Mouse (Mus musculus): ENCODE measurements at regions not wholly inside any gene's neighbourhood (a gene's known extent, or its start where the extent isn't known, plus 50 kb on each side); places are given as distances from the start of the nearest gene placed in this dataset.

- Histone ChIP-seq H3K9me3 (ENCODE audit: control insufficient read depth, low read length) (no peaks in the 10 kb centered on the region), H3K4me1 (replicated peaks; ENCODE audit: control insufficient read depth, insufficient read depth, low read length) (peaks cover 9% of the 10 kb centered on the region), H3K27ac (ENCODE audit: low read depth) (no peak overlapping the region), H3K27me3 (replicated peaks; ENCODE audit: control insufficient read depth, insufficient read depth, low read length) (no peaks in the 10 kb centered on the region), H3K9ac (ENCODE audit: low read length) (no peak overlapping the region), H3K4me3 (ENCODE audit: low read depth, low read length) (no peak overlapping the region), H3K4me2 (ENCODE audit: low read length) (no peak overlapping the region), H3K36me3 (ENCODE audit: control insufficient read depth, insufficient read depth, low read length) (no peaks in the 10 kb centered on the region)
- ATAC-seq (replicated peaks; ENCODE audit: low FRiP score, low TSS enrichment, low read depth) (no peak), DNase-seq (ENCODE audit: low spot score) (no peak)
- 77% methylated on average over 2 of the region's 2 CpGs for WGBS
Measured at GRCm38 (mm10) chr16:92935848-92936535, 110.0 kb upstream of the Runx1 start.

GRCm38 (mm10) chr16:92930103-92930502 is 104.2 kb upstream of the Runx1 start:
- no peak overlapping the region for H3K4me2 ChIP-seq (ENCODE audit: low read length)
- no peaks in the 10 kb centered on the region for H3K36me3 ChIP-seq (ENCODE audit: control insufficient read depth, insufficient read depth, low read length)
- H3K27me3 ChIP-seq (replicated peaks; ENCODE audit: control insufficient read depth, insufficient read depth, low read length): no peaks in the 10 kb centered on the region
- 87% methylated on average over 4 of the region's 4 CpGs for WGBS
- no peaks in the 10 kb centered on the region for H3K4me1 ChIP-seq (replicated peaks; ENCODE audit: control insufficient read depth, insufficient read depth, low read length)
- DNase-seq (ENCODE audit: low spot score) (no peak), ATAC-seq (replicated peaks; ENCODE audit: low FRiP score, low TSS enrichment, low read depth) (no peak)
- H3K9ac ChIP-seq (ENCODE audit: low read length): no peak overlapping the region
- no peak overlapping the region for H3K4me3 ChIP-seq (ENCODE audit: low read depth, low read length)
- no peaks in the 10 kb centered on the region for H3K9me3 ChIP-seq (ENCODE audit: control insufficient read depth, low read length)
- no peak overlapping the region for H3K27ac ChIP-seq (ENCODE audit: low read depth)

- no peak for ATAC-seq (replicated peaks; ENCODE audit: low FRiP score, low TSS enrichment, low read depth)
- Histone ChIP-seq H3K4me1 (replicated peaks; ENCODE audit: control insufficient read depth, insufficient read depth, low read length) (no peaks in the 10 kb centered on the region), H3K9me3 (ENCODE audit: control insufficient read depth, low read length) (no peaks in the 10 kb centered on the region), H3K4me3 (ENCODE audit: low read depth, low read length) (no peak overlapping the region), H3K9ac (ENCODE audit: low read length) (no peak overlapping the region), H3K27ac (ENCODE audit: low read depth) (no peak overlapping the region), H3K36me3 (ENCODE audit: control insufficient read depth, insufficient read depth, low read length) (no peaks in the 10 kb centered on the region), H3K4me2 (ENCODE audit: low read length) (no peak overlapping the region), H3K27me3 (replicated peaks; ENCODE audit: control insufficient read depth, insufficient read depth, low read length) (no peaks in the 10 kb centered on the region)
- WGBS: 45% methylated on average over 7 of the region's 7 CpGs
- no peak for DNase-seq (ENCODE audit: low spot score)
Measured at GRCm38 (mm10) chr16:92928201-92928600, 102.3 kb upstream of the Runx1 start.

- H3K4me3 ChIP-seq (ENCODE audit: low read depth, low read length): no peak overlapping the region
- no peak overlapping the region for H3K4me2 ChIP-seq (ENCODE audit: low read length)
- no peak overlapping the region for H3K27ac ChIP-seq (ENCODE audit: low read depth)
- no peak for DNase-seq (ENCODE audit: low spot score)
- ATAC-seq (replicated peaks; ENCODE audit: low FRiP score, low TSS enrichment, low read depth): no peak
- 27% methylated on average over 2 of the region's 2 CpGs for WGBS
- H3K36me3 ChIP-seq (ENCODE audit: control insufficient read depth, insufficient read depth, low read length): no peaks in the 10 kb centered on the region
- H3K9me3 ChIP-seq (ENCODE audit: control insufficient read depth, low read length): no peaks in the 10 kb centered on the region
- no peak overlapping the region for H3K9ac ChIP-seq (ENCODE audit: low read length)
- no peaks in the 10 kb centered on the region for H3K27me3 ChIP-seq (replicated peaks; ENCODE audit: control insufficient read depth, insufficient read depth, low read length)
- no peaks in the 10 kb centered on the region for H3K4me1 ChIP-seq (replicated peaks; ENCODE audit: control insufficient read depth, insufficient read depth, low read length)
Measured at GRCm38 (mm10) chr16:92927662-92928061, 101.7 kb upstream of the Runx1 start.

- WGBS: 85% methylated on average over 5 of the region's 5 CpGs
- no peaks in the 10 kb centered on the region for H3K9me3 ChIP-seq (ENCODE audit: control insufficient read depth, low read length)
- no peak overlapping the region for H3K4me3 ChIP-seq (ENCODE audit: low read depth, low read length)
- no peak overlapping the region for H3K27ac ChIP-seq (ENCODE audit: low read depth)
- DNase-seq (ENCODE audit: low spot score): no peak
- H3K4me1 ChIP-seq (replicated peaks; ENCODE audit: control insufficient read depth, insufficient read depth, low read length): no peaks in the 10 kb centered on the region
- no peaks in the 10 kb centered on the region for H3K27me3 ChIP-seq (replicated peaks; ENCODE audit: control insufficient read depth, insufficient read depth, low read length)
- no peak overlapping the region for H3K9ac ChIP-seq (ENCODE audit: low read length)
- H3K36me3 ChIP-seq (ENCODE audit: control insufficient read depth, insufficient read depth, low read length): no peaks in the 10 kb centered on the region
- ATAC-seq (replicated peaks; ENCODE audit: low FRiP score, low TSS enrichment, low read depth): no peak
- no peak overlapping the region for H3K4me2 ChIP-seq (ENCODE audit: low read length)
Measured at GRCm38 (mm10) chr16:92926853-92927252, 100.9 kb upstream of the Runx1 start.

- Histone ChIP-seq H3K27ac (ENCODE audit: low read depth) (no peak overlapping the region), H3K9ac (ENCODE audit: low read length) (no peak overlapping the region), H3K4me2 (ENCODE audit: low read length) (no peak overlapping the region), H3K4me3 (ENCODE audit: low read depth, low read length) (no peak overlapping the region), H3K36me3 (ENCODE audit: control insufficient read depth, insufficient read depth, low read length) (no peaks in the 10 kb centered on the region), H3K9me3 (ENCODE audit: control insufficient read depth, low read length) (no peaks in the 10 kb centered on the region), H3K27me3 (replicated peaks; ENCODE audit: control insufficient read depth, insufficient read depth, low read length) (no peaks in the 10 kb centered on the region), H3K4me1 (replicated peaks; ENCODE audit: control insufficient read depth, insufficient read depth, low read length) (no peaks in the 10 kb centered on the region)
- ATAC-seq (replicated peaks; ENCODE audit: low FRiP score, low TSS enrichment, low read depth) (no peak), DNase-seq (ENCODE audit: low spot score) (no peak)
- WGBS: 76% methylated on average over 4 of the region's 4 CpGs
Measured at GRCm38 (mm10) chr16:92920947-92921346, 95.0 kb upstream of the Runx1 start.

- 64% methylated on average over 2 of the region's 2 CpGs for WGBS
- Histone ChIP-seq H3K9ac (ENCODE audit: low read length) (no peak overlapping the region), H3K4me2 (ENCODE audit: low read length) (no peak overlapping the region), H3K27me3 (replicated peaks; ENCODE audit: control insufficient read depth, insufficient read depth, low read length) (no peaks in the 10 kb centered on the region), H3K4me1 (replicated peaks; ENCODE audit: control insufficient read depth, insufficient read depth, low read length) (no peaks in the 10 kb centered on the region), H3K4me3 (ENCODE audit: low read depth, low read length) (no peak overlapping the region), H3K9me3 (ENCODE audit: control insufficient read depth, low read length) (no peaks in the 10 kb centered on the region), H3K36me3 (ENCODE audit: control insufficient read depth, insufficient read depth, low read length) (no peaks in the 10 kb centered on the region), H3K27ac (ENCODE audit: low read depth) (no peak overlapping the region)
- DNase-seq (ENCODE audit: low spot score) (no peak), ATAC-seq (replicated peaks; ENCODE audit: low FRiP score, low TSS enrichment, low read depth) (no peak)
Measured at GRCm38 (mm10) chr16:92917356-92917755, 91.4 kb upstream of the Runx1 start.

- Histone ChIP-seq H3K4me1 (replicated peaks; ENCODE audit: control insufficient read depth, insufficient read depth, low read length) (no peaks in the 10 kb centered on the region), H3K27ac (ENCODE audit: low read depth) (no peak overlapping the region), H3K36me3 (ENCODE audit: control insufficient read depth, insufficient read depth, low read length) (no peaks in the 10 kb centered on the region), H3K27me3 (replicated peaks; ENCODE audit: control insufficient read depth, insufficient read depth, low read length) (no peaks in the 10 kb centered on the region), H3K9me3 (ENCODE audit: control insufficient read depth, low read length) (no peaks in the 10 kb centered on the region), H3K4me2 (ENCODE audit: low read length) (no peak overlapping the region), H3K9ac (ENCODE audit: low read length) (no peak overlapping the region), H3K4me3 (ENCODE audit: low read depth, low read length) (no peak overlapping the region)
- 76% methylated on average over 6 of the region's 6 CpGs for WGBS
- ATAC-seq (replicated peaks; ENCODE audit: low FRiP score, low TSS enrichment, low read depth) (no peak), DNase-seq (ENCODE audit: low spot score) (no peak)
Measured at GRCm38 (mm10) chr16:92915651-92916050, 89.7 kb upstream of the Runx1 start.

- Histone ChIP-seq H3K27ac (ENCODE audit: low read depth) (no peak overlapping the region), H3K9me3 (ENCODE audit: control insufficient read depth, low read length) (no peaks in the 10 kb centered on the region), H3K4me3 (ENCODE audit: low read depth, low read length) (no peak overlapping the region), H3K27me3 (replicated peaks; ENCODE audit: control insufficient read depth, insufficient read depth, low read length) (no peaks in the 10 kb centered on the region), H3K36me3 (ENCODE audit: control insufficient read depth, insufficient read depth, low read length) (no peaks in the 10 kb centered on the region), H3K9ac (ENCODE audit: low read length) (no peak overlapping the region), H3K4me1 (replicated peaks; ENCODE audit: control insufficient read depth, insufficient read depth, low read length) (no peaks in the 10 kb centered on the region), H3K4me2 (ENCODE audit: low read length) (no peak overlapping the region)
- DNase-seq (ENCODE audit: low spot score): no peak
- ATAC-seq (replicated peaks; ENCODE audit: low FRiP score, low TSS enrichment, low read depth): no peak
- WGBS: 86% methylated on average over 4 of the region's 4 CpGs
Measured at GRCm38 (mm10) chr16:92906873-92907272, 80.9 kb upstream of the Runx1 start.

All from intestine, embryonic 14.5 days (tissue).